Mouse (Mus musculus): ENCODE measurements around the gene Brip1. TPM values are rescaled to one million over a fixed set of nuclear protein-coding genes. Genes with fewer than 3 reads are reported as not detected.

Brip1 gene
- polyA plus RNA-seq, 1 experiment from 2014 or later, result 0.78 TPM

- Histone ChIP-seq H3K27me3 (ENCODE audit: control insufficient read depth, insufficient read depth, low read length) (no peaks in the 10 kb centered on the region), H3K9me3 (ENCODE audit: control insufficient read depth, low read length) (no peaks in the 10 kb centered on the region), H3K4me2 (ENCODE audit: low read depth, low read length) (no peak overlapping the region), H3K9ac (replicated peaks; ENCODE audit: low read depth, low read length) (no peak overlapping the region), H3K4me1 (ENCODE audit: control insufficient read depth, insufficient read depth, low read length) (no peaks in the 10 kb centered on the region), H3K27ac (ENCODE audit: low read depth, low read length) (no peak overlapping the region), H3K36me3 (ENCODE audit: control insufficient read depth, insufficient read depth, low read length) (no peaks in the 10 kb centered on the region), H3K4me3 (ENCODE audit: low read depth, low read length) (no peak overlapping the region)
- ATAC-seq (ENCODE audit: low read depth), result no peak
- 78% methylated on average over 5 of the region's 5 CpGs for WGBS
Observed at GRCm38 (mm10) chr11:86155638-86156037, 45.4 kb downstream of the Brip1 start.

- Histone ChIP-seq H3K36me3 (ENCODE audit: control insufficient read depth, insufficient read depth, low read length) (no peaks in the 10 kb centered on the region), H3K4me1 (ENCODE audit: control insufficient read depth, insufficient read depth, low read length) (no peaks in the 10 kb centered on the region), H3K27me3 (ENCODE audit: control insufficient read depth, insufficient read depth, low read length) (no peaks in the 10 kb centered on the region), H3K4me2 (ENCODE audit: low read depth, low read length) (no peak overlapping the region), H3K4me3 (ENCODE audit: low read depth, low read length) (no peak overlapping the region), H3K27ac (ENCODE audit: low read depth, low read length) (no peak overlapping the region), H3K9ac (replicated peaks; ENCODE audit: low read depth, low read length) (no peak overlapping the region), H3K9me3 (ENCODE audit: control insufficient read depth, low read length) (no peaks in the 10 kb centered on the region)
- WGBS, result 79% methylated on average over 3 of the region's 3 CpGs
- ATAC-seq (ENCODE audit: low read depth), result no peak
Observed at GRCm38 (mm10) chr11:86131324-86131723, 69.7 kb downstream of the Brip1 start.

GRCm38 (mm10) chr11:86117078-86117869 lies 83.7 kb downstream of the Brip1 start:
- Histone ChIP-seq H3K27me3 (ENCODE audit: control insufficient read depth, insufficient read depth, low read length) (no peaks in the 10 kb centered on the region), H3K4me3 (ENCODE audit: low read depth, low read length) (no peak overlapping the region), H3K9me3 (ENCODE audit: control insufficient read depth, low read length) (no peaks in the 10 kb centered on the region), H3K27ac (ENCODE audit: low read depth, low read length) (no peak overlapping the region), H3K36me3 (ENCODE audit: control insufficient read depth, insufficient read depth, low read length) (no peaks in the 10 kb centered on the region), H3K4me2 (ENCODE audit: low read depth, low read length) (no peak overlapping the region), H3K9ac (replicated peaks; ENCODE audit: low read depth, low read length) (no peak overlapping the region), H3K4me1 (ENCODE audit: control insufficient read depth, insufficient read depth, low read length) (no peaks in the 10 kb centered on the region)
- ATAC-seq (ENCODE audit: low read depth), result no peak
- WGBS, result 93% methylated on average over 7 of the region's 7 CpGs

- H3K9me3 ChIP-seq (ENCODE audit: control insufficient read depth, low read length), result no peaks in the 10 kb centered on the region
- WGBS, result 100% methylated on average over 1 of the region's 1 CpGs
- ATAC-seq (ENCODE audit: low read depth), result no peak
Observed at GRCm38 (mm10) chr11:86115955-86116354, 85.0 kb downstream of the Brip1 start.

GRCm38 (mm10) chr11:86107276-86107675 lies 93.7 kb downstream of the Brip1 start:
- no peak for ATAC-seq (ENCODE audit: low read depth)
- Histone ChIP-seq H3K36me3 (ENCODE audit: control insufficient read depth, insufficient read depth, low read length) (no peaks in the 10 kb centered on the region), H3K27ac (ENCODE audit: low read depth, low read length) (no peak overlapping the region), H3K27me3 (ENCODE audit: control insufficient read depth, insufficient read depth, low read length) (no peaks in the 10 kb centered on the region), H3K9ac (replicated peaks; ENCODE audit: low read depth, low read length) (no peak overlapping the region), H3K9me3 (ENCODE audit: control insufficient read depth, low read length) (no peaks in the 10 kb centered on the region), H3K4me3 (ENCODE audit: low read depth, low read length) (no peak overlapping the region), H3K4me1 (ENCODE audit: control insufficient read depth, insufficient read depth, low read length) (no peaks in the 10 kb centered on the region), H3K4me2 (ENCODE audit: low read depth, low read length) (no peak overlapping the region)
- 89% methylated on average over 4 of the region's 4 CpGs for WGBS

More at GRCm38 (mm10) chr11:86115955-86116354, 85.0 kb downstream of the Brip1 start:
- H3K36me3 ChIP-seq (ENCODE audit: control insufficient read depth, insufficient read depth, low read length), result no peaks in the 10 kb centered on the region
- no peak overlapping the region for H3K9ac ChIP-seq (replicated peaks; ENCODE audit: low read depth, low read length)
- no peaks in the 10 kb centered on the region for H3K27me3 ChIP-seq (ENCODE audit: control insufficient read depth, insufficient read depth, low read length)
- H3K4me1 ChIP-seq (ENCODE audit: control insufficient read depth, insufficient read depth, low read length), result no peaks in the 10 kb centered on the region
- H3K4me3 ChIP-seq (ENCODE audit: low read depth, low read length), result no peak overlapping the region
- no peak overlapping the region for H3K27ac ChIP-seq (ENCODE audit: low read depth, low read length)
- no peak overlapping the region for H3K4me2 ChIP-seq (ENCODE audit: low read depth, low read length)

- no peak for ATAC-seq (ENCODE audit: low read depth)
- H3K4me2 ChIP-seq (ENCODE audit: low read depth, low read length), result no peak overlapping the region
- H3K36me3 ChIP-seq (ENCODE audit: control insufficient read depth, insufficient read depth, low read length), result no peaks in the 10 kb centered on the region
- no peaks in the 10 kb centered on the region for H3K4me1 ChIP-seq (ENCODE audit: control insufficient read depth, insufficient read depth, low read length)
- no peaks in the 10 kb centered on the region for H3K9me3 ChIP-seq (ENCODE audit: control insufficient read depth, low read length)
- H3K27ac ChIP-seq (ENCODE audit: low read depth, low read length), result no peak overlapping the region
- H3K27me3 ChIP-seq (ENCODE audit: control insufficient read depth, insufficient read depth, low read length), result no peaks in the 10 kb centered on the region
- no peak overlapping the region for H3K9ac ChIP-seq (replicated peaks; ENCODE audit: low read depth, low read length)
- H3K4me3 ChIP-seq (ENCODE audit: low read depth, low read length), result no peak overlapping the region
Observed at GRCm38 (mm10) chr11:86106596-86106995, 94.4 kb downstream of the Brip1 start.

- Histone ChIP-seq H3K4me2 (ENCODE audit: low read depth, low read length) (no peak overlapping the region), H3K4me3 (ENCODE audit: low read depth, low read length) (no peak overlapping the region), H3K9me3 (ENCODE audit: control insufficient read depth, low read length) (no peaks in the 10 kb centered on the region), H3K36me3 (ENCODE audit: control insufficient read depth, insufficient read depth, low read length) (no peaks in the 10 kb centered on the region), H3K27me3 (ENCODE audit: control insufficient read depth, insufficient read depth, low read length) (no peaks in the 10 kb centered on the region), H3K9ac (replicated peaks; ENCODE audit: low read depth, low read length) (no peak overlapping the region), H3K4me1 (ENCODE audit: control insufficient read depth, insufficient read depth, low read length) (no peaks in the 10 kb centered on the region), H3K27ac (ENCODE audit: low read depth, low read length) (no peak overlapping the region)
- 76% methylated on average over 6 of the region's 6 CpGs for whole genome bisulfite sequencing
- ATAC-seq (ENCODE audit: low read depth), result no peak
Observed at GRCm38 (mm10) chr11:86101191-86101590, 99.8 kb downstream of the Brip1 start.

GRCm38 (mm10) chr11:86099341-86099740 lies 101.7 kb downstream of the Brip1 start:
- Histone ChIP-seq H3K4me1 (ENCODE audit: control insufficient read depth, insufficient read depth, low read length) (no peaks in the 10 kb centered on the region), H3K27me3 (ENCODE audit: control insufficient read depth, insufficient read depth, low read length) (no peaks in the 10 kb centered on the region), H3K36me3 (ENCODE audit: control insufficient read depth, insufficient read depth, low read length) (no peaks in the 10 kb centered on the region), H3K27ac (ENCODE audit: low read depth, low read length) (no peak overlapping the region), H3K4me2 (ENCODE audit: low read depth, low read length) (no peak overlapping the region), H3K9ac (replicated peaks; ENCODE audit: low read depth, low read length) (no peak overlapping the region), H3K4me3 (ENCODE audit: low read depth, low read length) (no peak overlapping the region), H3K9me3 (ENCODE audit: control insufficient read depth, low read length) (no peaks in the 10 kb centered on the region)
- no peak for ATAC-seq (ENCODE audit: low read depth)
- WGBS, result 73% methylated on average over 2 of the region's 2 CpGs

GRCm38 (mm10) chr11:86088815-86089214 lies 112.2 kb downstream of the Brip1 start:
- Histone ChIP-seq H3K36me3 (ENCODE audit: control insufficient read depth, insufficient read depth, low read length) (no peaks in the 10 kb centered on the region), H3K4me2 (ENCODE audit: low read depth, low read length) (no peak overlapping the region), H3K27ac (ENCODE audit: low read depth, low read length) (no peak overlapping the region), H3K4me3 (ENCODE audit: low read depth, low read length) (no peak overlapping the region), H3K4me1 (ENCODE audit: control insufficient read depth, insufficient read depth, low read length) (no peaks in the 10 kb centered on the region), H3K27me3 (ENCODE audit: control insufficient read depth, insufficient read depth, low read length) (no peaks in the 10 kb centered on the region), H3K9me3 (ENCODE audit: control insufficient read depth, low read length) (no peaks in the 10 kb centered on the region), H3K9ac (replicated peaks; ENCODE audit: low read depth, low read length) (no peak overlapping the region)
- no peak for ATAC-seq (ENCODE audit: low read depth)
